Mouse (Mus musculus) cerebellum, adult 2 months (tissue): ENCODE measurements at regions not wholly inside any gene's neighbourhood (a gene's known extent, or its start where the extent isn't known, plus 50 kb on each side); places are given as distances from the start of the nearest gene placed in this dataset.

Source experiments
- DNase-seq, 2 experiments: peaks; one replicate each; pipeline ENCODE4 v3.0.0; 2021
- H3K27ac ChIP-seq: fragments of 200-500 bp; 2 replicates; pipeline ENCODE4 v1.5.1; 2012; ENCODE audit warnings: low read length, control low read depth, inconsistent platforms; ENCODE audit not compliant: insufficient read depth
- H3K27me3 ChIP-seq: fragments of 200-500 bp; 2 replicates; pipeline ENCODE4 v1.6.1; 2012; ENCODE audit warnings: inconsistent platforms, mild to moderate bottlenecking, low read length, moderate library complexity; ENCODE audit not compliant: control insufficient read depth, insufficient read depth
- H3K4me1 ChIP-seq: fragments of 200-500 bp; 2 replicates; pipeline ENCODE4 v1.6.1; 2011; ENCODE audit warnings: low read length; ENCODE audit not compliant: control insufficient read depth, insufficient read depth
- H3K4me3 ChIP-seq: fragments of 200-500 bp; replicated peaks from 2 replicates; pipeline ENCODE3; 2011; ENCODE audit warnings: mild to moderate bottlenecking, low read depth, low read length, control low read depth; ENCODE audit not compliant: insufficient read depth
- CTCF ChIP-seq: fragments of 200-500 bp; IDR thresholded peaks from 2 replicates; pipeline ENCODE4 v1.5.1; 2011; ENCODE audit warnings: low read depth, mild to moderate bottlenecking, control low read depth, low read length, moderate library complexity, borderline replicate concordance; ENCODE audit not compliant: insufficient read depth
- POLR2A ChIP-seq: fragments of 200-500 bp; IDR thresholded peaks from 2 replicates; pipeline ENCODE4 v1.6.1; 2011; ENCODE audit warnings: low read length, control low read depth, borderline replicate concordance; ENCODE audit not compliant: insufficient read depth
- whole genome bisulfite sequencing: fragments of 180-500 bp; shearing (Covaris S2); methylation state at CpG from one replicate; pipeline ENCODE4 v1.1.7; 2018; 5-methylcytosine and 5-hydroxymethylcytosine counted together

GRCm38 (mm10) chr12:86823488-86823854 lies 61.1 kb downstream of the Irf2bpl start:
- peak overlapping the region; percentile 78 for H3K27ac ChIP-seq
- no peak for DNase-seq
- peak overlapping the region; percentile 42 for H3K4me3 ChIP-seq
- no peak for TF ChIP-seq CTCF
- TF ChIP-seq POLR2A = no peak
- 62% methylated on average over 4 of the region's 4 CpGs for WGBS
- no peaks in the 10 kb centered on the region for H3K27me3 ChIP-seq
- peaks cover 30% of the 10 kb centered on the region for H3K4me1 ChIP-seq

DNA sequence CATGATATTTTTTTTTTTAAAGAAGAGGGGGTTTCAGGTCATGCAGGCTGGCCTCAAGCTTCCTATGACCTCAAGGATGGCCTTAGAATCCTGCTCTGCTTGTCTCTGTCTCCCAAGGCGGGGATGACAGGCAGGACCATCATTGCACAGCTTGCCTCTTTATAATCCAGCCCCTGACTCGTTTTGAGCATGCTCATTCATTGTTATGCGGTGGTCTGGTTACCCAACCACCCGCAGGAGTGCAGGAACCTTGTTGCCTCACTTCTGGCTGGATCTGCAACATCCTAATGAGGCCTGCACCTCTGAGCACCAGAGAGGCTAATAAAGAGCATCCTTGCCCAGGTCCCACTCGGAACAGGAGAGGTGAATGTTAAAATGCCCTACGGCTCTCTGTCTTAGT lies 63.4 kb downstream of the Irf2bpl start:
- 68% methylated on average over 6 of the region's 6 CpGs for WGBS
- H3K27ac ChIP-seq = no peak overlapping the region

GRCm38 (mm10) chr12:86819568-86819967 lies 65.0 kb downstream of the Irf2bpl start:
- TF ChIP-seq CTCF (no peak), POLR2A (no peak)
- no peak for DNase-seq
- peaks cover 48% of the 10 kb centered on the region for H3K4me1 ChIP-seq
- H3K4me3 ChIP-seq = no peak overlapping the region
- H3K27me3 ChIP-seq = no peaks in the 10 kb centered on the region
- 96% methylated on average over 6 of the region's 6 CpGs for WGBS
- no peak overlapping the region for H3K27ac ChIP-seq

More for the DNA sequence above, 63.4 kb downstream of the Irf2bpl start:
- TF ChIP-seq CTCF = no peak
- TF ChIP-seq POLR2A = no peak
- Histone ChIP-seq H3K4me3 (no peak overlapping the region), H3K4me1 (peaks cover 46% of the 10 kb centered on the region), H3K27me3 (no peaks in the 10 kb centered on the region)
- no peak for DNase-seq

DNA sequence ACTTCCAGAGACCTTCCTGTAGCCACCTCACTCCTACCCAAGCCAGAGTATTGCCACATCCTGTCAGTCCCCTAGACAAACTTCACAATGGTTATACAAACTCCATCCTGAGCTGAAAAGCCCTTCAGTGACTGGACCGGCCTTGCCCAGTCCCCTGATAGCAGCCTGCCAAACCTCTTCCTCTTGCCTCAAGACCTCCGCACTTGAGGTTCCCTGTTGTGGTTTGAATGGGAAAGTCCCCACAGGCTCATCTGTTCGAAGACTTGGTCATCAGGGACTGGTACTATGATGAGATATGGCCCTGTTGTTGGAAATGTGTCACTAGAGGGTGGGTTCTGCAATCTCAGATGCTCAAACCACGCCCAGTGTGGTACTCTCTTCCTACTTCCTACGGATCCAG lies 65.4 kb downstream of the Irf2bpl start:
- 94% methylated on average over 5 of the region's 5 CpGs for WGBS
- TF ChIP-seq CTCF = no peak
- no peak for TF ChIP-seq POLR2A
- no peak for DNase-seq
- H3K4me3 ChIP-seq = no peak overlapping the region
- peaks cover 44% of the 10 kb centered on the region for H3K4me1 ChIP-seq
- H3K27ac ChIP-seq = no peak overlapping the region
- H3K27me3 ChIP-seq = no peaks in the 10 kb centered on the region

- peaks cover 37% of the 10 kb centered on the region for H3K4me1 ChIP-seq
- no peak for DNase-seq
- no peaks in the 10 kb centered on the region for H3K27me3 ChIP-seq
- H3K4me3 ChIP-seq = no peak overlapping the region
- WGBS = 16% methylated on average over 2 of the region's 2 CpGs
- H3K27ac ChIP-seq = peak overlapping the region; percentile 89
- TF ChIP-seq CTCF = no peak
- TF ChIP-seq POLR2A = no peak
Measured at GRCm38 (mm10) chr12:86818201-86818600, 66.4 kb downstream of the Irf2bpl start.

- Histone ChIP-seq H3K4me1 (peaks cover 37% of the 10 kb centered on the region), H3K4me3 (no peak overlapping the region), H3K27ac (peak overlapping the region; percentile 89), H3K27me3 (no peaks in the 10 kb centered on the region)
- DNase-seq = peak; percentile 98
- TF ChIP-seq POLR2A (peak; percentile 20; the same call in 1 of the 2 replicates), CTCF (no peak)
- 3% methylated on average over 11 of the region's 11 CpGs for WGBS
Measured at GRCm38 (mm10) chr12:86816702-86817610, 67.6 kb downstream of the Irf2bpl start.

- 4% methylated on average over 6 of the region's 6 CpGs for WGBS
Measured at GRCm38 (mm10) chr12:86816171-86816701, 68.4 kb downstream of the Irf2bpl start.

GRCm38 (mm10) chr12:86814740-86815139 lies 69.9 kb downstream of the Irf2bpl start:
- 0 out of 2 replicates have a peak overlapping the region, but pooled peaks have one; percentile 12 for H3K27ac ChIP-seq
- TF ChIP-seq CTCF (no peak), POLR2A (no peak)
- peaks cover 46% of the 10 kb centered on the region for H3K4me1 ChIP-seq
- no peak overlapping the region for H3K4me3 ChIP-seq
- no peak for DNase-seq
- 83% methylated on average over 7 of the region's 7 CpGs for WGBS
- H3K27me3 ChIP-seq = no peaks in the 10 kb centered on the region

More at GRCm38 (mm10) chr12:86816171-86816701, 68.4 kb downstream of the Irf2bpl start:
- Histone ChIP-seq H3K4me1 (peaks cover 37% of the 10 kb centered on the region), H3K4me3 (no peak overlapping the region), H3K27me3 (no peaks in the 10 kb centered on the region), H3K27ac (peak overlapping the region; percentile 89)
- no peak for TF ChIP-seq CTCF
- no peak for TF ChIP-seq POLR2A
- peak in 1 of 2 experiments; percentile 59 for DNase-seq
